Mouse (Mus musculus) limb, embryonic 11.5 days (tissue): Measurements from ENCODE around the gene Ttc9b. TPM values are rescaled to one million over a fixed set of nuclear protein-coding genes. Genes with fewer than 3 reads are reported as not detected.

Experiments used
- ATAC-seq: fragments of 200-750 bp; cut with Nextera tagmentation; 2 replicates; pipeline ENCODE4 v1.8.0; 2017; ENCODE audit warnings: low read depth; ENCODE audit not compliant: insufficient number of reproducible peaks, low FRiP score, low TSS enrichment
- DNase-seq: peaks from one replicate; pipeline ENCODE4 v3.0.0-alpha.2; 2015; ENCODE audit warnings: low spot score
- H3K27ac ChIP-seq: fragments of 300-500 bp; sonication (generic); replicated peaks from 2 replicates; pipeline ENCODE4 v1.5.1; 2014; ENCODE audit warnings: low read depth, mild to moderate bottlenecking, low read length
- H3K27me3 ChIP-seq: fragments of 300-500 bp; sonication (generic); 2 replicates; pipeline ENCODE4 v1.6.1; 2014; ENCODE audit warnings: mild to moderate bottlenecking, low read length, mixed read lengths; ENCODE audit not compliant: control insufficient read depth, insufficient read depth
- H3K36me3 ChIP-seq: fragments of 300-500 bp; sonication (generic); 2 replicates; pipeline ENCODE4 v1.6.1; 2014; ENCODE audit warnings: mild to moderate bottlenecking, low read length, moderate library complexity, mixed read lengths; ENCODE audit not compliant: control insufficient read depth, insufficient read depth
- H3K4me1 ChIP-seq: fragments of 300-500 bp; sonication (generic); 2 replicates; pipeline ENCODE4 v1.6.1; 2014; ENCODE audit warnings: low read length, mixed read lengths; ENCODE audit not compliant: control insufficient read depth, insufficient read depth
- H3K4me2 ChIP-seq: fragments of 300-500 bp; sonication (generic); 2 replicates; pipeline ENCODE4 v1.6.1; 2014; ENCODE audit warnings: low read depth, mild to moderate bottlenecking, moderate library complexity; ENCODE audit not compliant: severe bottlenecking
- H3K4me3 ChIP-seq: fragments of 300-500 bp; sonication (generic); 2 replicates; pipeline ENCODE4 v1.5.1; 2014; ENCODE audit warnings: low read depth, low read length
- H3K9ac ChIP-seq: fragments of 300-500 bp; sonication (generic); 2 replicates; pipeline ENCODE4 v1.6.1; 2014; ENCODE audit warnings: mild to moderate bottlenecking, low read length
- H3K9me3 ChIP-seq: fragments of 300-500 bp; sonication (generic); 2 replicates; pipeline ENCODE4 v1.6.1; 2016; ENCODE audit warnings: low read length; ENCODE audit not compliant: control insufficient read depth
- WGBS: fragments of 180-500 bp; shearing (Covaris S2); extraction: QIAGEN DNeasy Blood & Tissue Kit; methylation state at CpG from one replicate; pipeline ENCODE4 v1.1.7; 2014; 5-methylcytosine and 5-hydroxymethylcytosine counted together
- polyA plus RNA-seq: library from polyadenylated mRNA; unstranded; fragments of >200 nt; fragmentation: Nextera tagmentation; extraction: Ambion mirVana; gene quantifications from 2 replicates; pipeline ENCODE4 v1.2.1, GENCODE M21; 2014

Gene Ttc9b
- polyA plus RNA-seq, 1 experiment from 2014 or later = 0.15 TPM

DNA sequence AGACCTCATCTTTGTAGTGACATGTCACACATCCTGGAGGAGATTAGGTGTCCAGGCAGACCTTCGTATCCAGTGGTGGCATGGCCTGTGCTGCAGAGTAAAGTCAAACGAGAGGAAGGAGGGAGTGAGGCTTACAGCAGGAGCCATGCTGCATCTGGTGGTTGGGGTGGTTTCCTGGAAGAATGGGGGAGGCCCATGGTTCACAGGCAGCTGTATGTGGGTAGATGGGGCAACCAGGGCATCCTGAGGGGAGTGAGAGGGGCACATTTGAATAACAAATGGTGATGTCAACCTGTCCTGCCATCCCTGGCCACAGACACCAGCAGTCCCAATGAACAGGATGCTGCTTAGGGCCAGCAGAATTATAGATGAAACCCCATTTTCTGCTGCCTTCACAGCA lies 44.0 kb upstream of the Ttc9b start:
- 84% methylated on average over 2 of the region's 2 CpGs for WGBS

DNA sequence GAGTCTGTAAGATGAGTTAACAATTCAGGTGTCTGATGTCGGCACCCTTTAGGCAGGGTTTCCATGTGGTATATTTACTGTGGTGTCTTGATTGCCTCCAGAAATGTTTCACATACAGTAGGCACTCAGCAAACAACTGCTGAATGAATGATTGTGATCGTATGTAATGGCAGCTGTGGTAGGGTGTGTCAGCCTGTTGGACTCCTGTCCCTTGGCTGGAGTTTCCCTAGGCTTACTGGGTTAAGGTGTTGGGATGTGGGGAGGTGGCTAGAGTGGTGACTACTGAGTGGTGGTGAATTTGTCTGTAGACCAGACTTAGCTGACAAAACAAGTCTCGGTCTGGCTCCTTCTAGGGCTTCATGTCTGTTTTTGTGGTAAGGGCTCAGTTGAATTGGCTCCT lies 43.3 kb upstream of the Ttc9b start:
- ATAC-seq (no peak), DNase-seq (no peak)
- H3K4me2 ChIP-seq = no peak overlapping the region
- H3K9ac ChIP-seq = no peak overlapping the region
- no peak overlapping the region for H3K27ac ChIP-seq
- H3K27me3 ChIP-seq = no peaks in the 10 kb centered on the region
- H3K9me3 ChIP-seq = no peaks in the 10 kb centered on the region
- WGBS = 94% methylated on average over 3 of the region's 3 CpGs
- no peak overlapping the region for H3K4me3 ChIP-seq
- peaks cover 8% of the 10 kb centered on the region for H3K36me3 ChIP-seq
- H3K4me1 ChIP-seq = peaks cover 12% of the 10 kb centered on the region

More for the DNA sequence above, 44.0 kb upstream of the Ttc9b start:
- ATAC-seq (no peak), DNase-seq (no peak)
- Histone ChIP-seq H3K36me3 (peaks cover 8% of the 10 kb centered on the region), H3K27ac (no peak overlapping the region), H3K9ac (no peak overlapping the region), H3K4me1 (peaks cover 12% of the 10 kb centered on the region), H3K4me3 (no peak overlapping the region), H3K9me3 (no peaks in the 10 kb centered on the region), H3K27me3 (no peaks in the 10 kb centered on the region), H3K4me2 (no peak overlapping the region)

DNA sequence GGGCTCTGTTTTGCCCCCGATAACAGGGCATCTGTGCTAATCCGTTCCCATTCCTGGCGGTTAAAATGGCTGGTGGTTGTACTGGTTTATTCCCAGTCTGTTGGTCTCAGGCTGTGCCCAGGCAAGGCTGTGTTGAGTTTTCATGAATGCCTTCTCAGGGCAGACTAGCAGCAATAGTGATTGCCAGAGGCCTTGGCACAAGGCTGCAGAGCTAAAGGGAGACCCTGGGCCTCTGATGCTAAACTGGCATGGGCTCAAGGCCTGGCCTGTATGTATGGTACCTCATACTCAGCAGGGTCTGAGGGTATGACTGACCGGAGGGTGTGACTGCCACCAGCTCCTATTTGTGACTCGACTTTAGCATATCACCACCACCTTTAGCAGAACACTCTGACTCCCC lies 42.8 kb upstream of the Ttc9b start:
- Histone ChIP-seq H3K9me3 (no peaks in the 10 kb centered on the region), H3K4me1 (peaks cover 8% of the 10 kb centered on the region), H3K9ac (no peak overlapping the region), H3K27me3 (no peaks in the 10 kb centered on the region), H3K36me3 (peaks cover 8% of the 10 kb centered on the region), H3K4me3 (no peak overlapping the region), H3K27ac (no peak overlapping the region), H3K4me2 (no peak overlapping the region)
- WGBS = 92% methylated on average over 5 of the region's 5 CpGs
- DNase-seq = no peak
- no peak for ATAC-seq

DNA sequence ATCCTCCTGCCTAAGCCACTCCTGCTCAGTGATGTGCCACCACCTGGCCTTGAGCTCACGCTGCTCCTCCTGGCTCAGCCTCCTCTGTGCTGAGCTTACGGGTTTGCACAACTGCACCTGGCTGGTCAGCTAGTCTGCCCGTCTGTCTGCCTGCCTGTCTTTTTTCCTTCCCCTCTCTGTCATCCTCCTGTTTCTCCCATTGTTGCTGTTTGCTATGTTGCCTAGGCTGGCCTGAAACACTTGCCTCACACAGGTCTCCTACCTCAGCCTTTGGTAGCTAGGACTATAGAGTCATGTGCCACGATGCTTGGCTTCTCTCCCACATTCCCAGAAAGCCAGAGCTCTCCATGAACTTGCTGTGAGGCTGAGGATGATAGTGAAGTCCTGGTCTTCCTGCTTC lies 40.8 kb upstream of the Ttc9b start:
- Histone ChIP-seq H3K4me3 (no peak overlapping the region), H3K36me3 (peaks cover 13% of the 10 kb centered on the region), H3K27me3 (no peaks in the 10 kb centered on the region), H3K9ac (no peak overlapping the region), H3K4me1 (no peaks in the 10 kb centered on the region), H3K4me2 (no peak overlapping the region), H3K27ac (no peak overlapping the region), H3K9me3 (no peaks in the 10 kb centered on the region)
- WGBS = 85% methylated on average over 4 of the region's 4 CpGs
- DNase-seq = no peak
- ATAC-seq = no peak

DNA sequence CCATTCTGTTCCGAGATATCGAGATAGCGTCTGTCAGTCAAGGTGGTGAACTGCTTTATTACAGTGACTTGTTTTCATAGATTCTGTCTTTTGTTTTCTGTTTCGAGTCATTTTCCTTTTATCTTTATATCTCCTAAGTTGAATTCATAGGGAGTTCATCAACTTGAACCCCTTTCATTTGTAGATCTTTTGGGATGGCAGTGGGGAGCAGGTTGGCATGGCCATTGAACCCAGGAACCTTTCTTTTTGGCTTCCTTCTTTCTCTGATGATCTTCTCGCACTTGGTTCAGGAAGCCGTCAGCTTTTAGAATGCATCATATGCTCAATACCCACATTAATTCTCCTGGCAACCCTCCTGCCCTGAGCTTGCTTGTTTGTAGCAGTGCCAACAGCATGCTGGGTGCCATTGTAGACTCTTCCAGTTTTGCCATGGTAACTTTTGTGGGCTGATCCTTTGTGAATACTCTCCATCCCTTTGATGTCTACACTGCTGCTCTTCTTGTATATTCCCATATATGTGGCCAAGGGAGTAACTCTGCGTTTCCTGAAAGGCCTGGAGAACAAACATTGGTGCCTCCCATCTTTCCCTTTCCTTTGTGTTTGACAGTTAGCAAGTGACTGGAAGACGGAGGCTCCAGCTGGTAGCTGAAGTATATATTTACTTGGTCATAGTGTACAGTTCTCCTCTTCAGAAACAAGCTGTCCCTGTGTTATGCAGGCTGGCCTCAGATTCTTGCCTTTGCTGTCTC lies 39.8 kb upstream of the Ttc9b start:
- WGBS = 93% methylated on average over 8 of the region's 8 CpGs
- no peak for DNase-seq

DNA sequence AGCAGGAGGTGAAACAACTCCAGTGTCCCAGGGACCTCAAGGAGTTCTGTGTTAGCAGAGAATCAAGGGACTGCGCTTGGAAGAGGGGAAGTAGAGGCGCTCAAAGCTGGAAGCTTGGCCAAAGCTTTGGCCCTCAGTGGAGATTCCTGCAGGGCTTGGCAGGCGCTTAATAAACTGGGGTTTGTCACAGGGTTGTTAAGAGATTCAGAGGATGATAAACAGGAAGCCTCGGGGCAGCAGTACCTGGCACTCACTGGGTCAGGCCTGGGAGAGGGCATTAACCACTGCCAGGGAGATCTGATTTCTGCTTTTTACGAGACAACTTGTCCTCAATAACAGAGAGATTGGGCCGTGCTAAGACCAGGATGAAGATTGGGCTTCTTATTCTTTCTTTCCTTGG lies 32.7 kb upstream of the Ttc9b start:
- Histone ChIP-seq H3K4me1 (no peaks in the 10 kb centered on the region), H3K27me3 (no peaks in the 10 kb centered on the region), H3K9me3 (no peaks in the 10 kb centered on the region), H3K27ac (no peak overlapping the region), H3K36me3 (peaks cover 13% of the 10 kb centered on the region), H3K4me3 (no peak overlapping the region), H3K9ac (no peak overlapping the region), H3K4me2 (no peak overlapping the region)
- no peak for ATAC-seq
- no peak for DNase-seq
- WGBS = 73% methylated on average over 6 of the region's 6 CpGs

More for the DNA sequence above, 39.8 kb upstream of the Ttc9b start:
- no peak overlapping the region for H3K4me3 ChIP-seq
- peaks cover 15% of the 10 kb centered on the region; the same call in 1 of the 2 replicates for H3K36me3 ChIP-seq
- no peak overlapping the region for H3K4me2 ChIP-seq
- no peaks in the 10 kb centered on the region for H3K9me3 ChIP-seq
- H3K27me3 ChIP-seq = no peaks in the 10 kb centered on the region
- H3K27ac ChIP-seq = no peak overlapping the region
- ATAC-seq = no peak
- H3K9ac ChIP-seq = no peak overlapping the region
- no peaks in the 10 kb centered on the region for H3K4me1 ChIP-seq

DNA sequence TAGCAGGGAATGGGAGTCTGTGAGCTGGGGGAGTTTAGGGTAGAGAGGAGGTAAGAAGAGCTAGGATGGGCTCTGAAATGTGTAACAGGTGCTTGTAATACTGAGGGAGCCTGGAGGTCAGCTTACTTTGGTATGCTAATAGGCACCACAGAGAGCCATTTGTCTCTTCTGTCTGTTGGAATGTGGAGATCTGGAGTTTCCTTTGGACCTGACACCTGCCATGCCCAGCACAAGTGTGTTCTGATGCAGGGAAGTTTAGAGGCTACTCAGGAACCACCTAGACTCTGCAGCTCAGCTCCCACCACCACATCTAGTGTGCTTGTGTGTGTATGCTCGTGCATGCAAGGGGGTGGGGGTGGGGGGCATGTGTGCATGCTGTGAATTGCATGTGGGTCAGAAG lies 31.5 kb upstream of the Ttc9b start:
- H3K9me3 ChIP-seq = no peaks in the 10 kb centered on the region
- no peaks in the 10 kb centered on the region for H3K4me1 ChIP-seq
- WGBS = 85% methylated on average over 1 of the region's 1 CpGs
- H3K36me3 ChIP-seq = peaks cover 18% of the 10 kb centered on the region
- DNase-seq (no peak), ATAC-seq (no peak)
- H3K4me3 ChIP-seq = no peak overlapping the region
- H3K4me2 ChIP-seq = no peak overlapping the region
- H3K27me3 ChIP-seq = no peaks in the 10 kb centered on the region
- no peak overlapping the region for H3K27ac ChIP-seq
- no peak overlapping the region for H3K9ac ChIP-seq

DNA sequence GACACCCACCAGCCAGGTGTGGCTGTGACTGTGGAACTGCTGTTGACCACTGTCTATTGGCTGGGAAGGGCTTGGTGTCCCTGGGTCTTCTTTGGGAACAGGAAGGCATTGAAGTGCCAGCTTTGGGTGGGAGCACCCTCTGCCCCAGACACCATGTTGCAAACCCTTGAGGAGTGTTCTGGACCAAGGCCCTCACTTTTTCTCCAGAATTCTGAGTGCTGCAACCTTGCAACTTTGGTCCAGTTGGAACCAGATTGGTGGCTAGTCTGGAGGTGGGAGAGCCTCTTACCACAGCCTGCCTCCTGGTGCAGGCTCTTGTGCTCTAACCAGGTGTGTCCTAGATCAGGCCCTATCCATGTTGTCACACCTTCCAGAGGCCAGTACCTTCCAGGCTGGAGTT lies 28.7 kb upstream of the Ttc9b start:
- Histone ChIP-seq H3K27ac (no peak overlapping the region), H3K36me3 (peaks cover 23% of the 10 kb centered on the region), H3K9me3 (no peaks in the 10 kb centered on the region), H3K4me1 (no peaks in the 10 kb centered on the region), H3K4me2 (no peak overlapping the region), H3K9ac (no peak overlapping the region), H3K4me3 (no peak overlapping the region), H3K27me3 (no peaks in the 10 kb centered on the region)
- DNase-seq (no peak), ATAC-seq (no peak)

DNA sequence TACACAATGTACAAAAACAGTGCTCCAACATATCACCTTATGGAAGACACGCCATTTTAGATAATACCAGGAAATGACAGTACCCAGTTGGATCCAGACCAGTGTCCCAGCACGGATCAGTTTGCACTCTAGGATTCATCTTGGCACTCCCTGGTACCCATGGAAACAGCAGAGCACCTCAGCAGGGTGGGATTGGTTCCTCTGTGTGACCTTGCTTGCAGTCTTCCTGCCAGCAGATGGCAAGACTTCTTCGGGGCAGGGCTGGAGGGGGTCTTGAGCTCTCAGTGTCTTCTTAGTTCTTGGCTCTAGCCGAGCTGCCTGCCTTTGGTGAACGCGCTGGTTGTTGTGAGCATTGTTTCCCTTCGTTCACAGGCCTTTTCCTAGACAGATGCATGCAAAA lies 26.0 kb upstream of the Ttc9b start:
- 92% methylated on average over 7 of the region's 7 CpGs for WGBS
- peaks cover 26% of the 10 kb centered on the region for H3K36me3 ChIP-seq
- H3K9ac ChIP-seq = no peak overlapping the region
- H3K27ac ChIP-seq = no peak overlapping the region
- ATAC-seq (no peak), DNase-seq (no peak)
- H3K4me3 ChIP-seq = no peak overlapping the region
- no peak overlapping the region for H3K4me2 ChIP-seq
- no peaks in the 10 kb centered on the region for H3K9me3 ChIP-seq
- H3K4me1 ChIP-seq = no peaks in the 10 kb centered on the region
- H3K27me3 ChIP-seq = no peaks in the 10 kb centered on the region
